Mouse (Mus musculus) urinary bladder, postnatal 10 days (tissue): ENCODE measurements around the gene Plin4.
"Not testable (repeated sequence)": the region's sequence is repeated elsewhere in the genome, so short reads cannot be mapped to it uniquely, and the experiment has no call there.

Source experiments
- DNase-seq: peaks from one replicate; pipeline ENCODE4 v3.0.0; 2022; ENCODE audit warnings: low spot score

The Plin4 gene

DNA sequence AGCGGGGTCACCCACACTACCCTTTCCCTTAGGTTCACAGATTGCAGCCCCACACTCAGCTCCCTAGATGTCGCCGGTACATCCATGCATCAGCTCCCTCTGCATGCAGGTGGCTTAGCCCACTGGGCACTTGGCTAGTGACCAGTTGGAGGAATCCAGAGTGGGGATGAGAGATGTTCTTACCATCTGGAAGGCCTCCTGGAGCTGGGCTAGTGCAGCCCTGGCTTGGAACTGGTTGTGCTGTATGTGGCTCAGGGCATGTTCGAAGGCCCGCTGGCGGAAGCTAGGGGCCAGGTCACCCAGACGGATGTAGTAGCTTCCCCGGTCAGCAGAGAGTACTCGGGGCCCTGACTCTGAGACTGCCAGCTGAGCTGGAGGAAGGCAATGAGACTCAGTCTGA, 6.7 kb downstream of the Plin4 start:
- DNase-seq: no peak

DNA sequence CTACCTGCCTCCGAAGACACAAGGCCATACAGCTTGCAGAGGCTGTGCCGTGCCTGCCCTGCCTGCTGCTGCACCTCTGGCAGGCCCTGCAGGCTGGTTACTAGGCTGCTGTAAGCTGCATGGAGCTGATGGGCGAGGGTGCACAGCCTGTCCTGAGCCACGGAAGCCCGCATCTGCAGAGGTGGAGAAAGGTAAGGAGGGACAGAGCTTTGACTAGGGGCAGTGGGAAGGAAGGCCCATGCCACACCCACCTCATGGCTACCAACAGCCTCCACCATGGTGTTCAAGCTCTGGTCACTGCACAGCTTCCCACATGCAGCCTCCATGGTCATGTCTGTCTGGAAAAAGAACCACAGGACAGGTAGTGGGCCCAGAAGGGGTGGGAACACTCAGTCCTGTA, 7.4 kb downstream of the Plin4 start:
- no peak for DNase-seq

DNA sequence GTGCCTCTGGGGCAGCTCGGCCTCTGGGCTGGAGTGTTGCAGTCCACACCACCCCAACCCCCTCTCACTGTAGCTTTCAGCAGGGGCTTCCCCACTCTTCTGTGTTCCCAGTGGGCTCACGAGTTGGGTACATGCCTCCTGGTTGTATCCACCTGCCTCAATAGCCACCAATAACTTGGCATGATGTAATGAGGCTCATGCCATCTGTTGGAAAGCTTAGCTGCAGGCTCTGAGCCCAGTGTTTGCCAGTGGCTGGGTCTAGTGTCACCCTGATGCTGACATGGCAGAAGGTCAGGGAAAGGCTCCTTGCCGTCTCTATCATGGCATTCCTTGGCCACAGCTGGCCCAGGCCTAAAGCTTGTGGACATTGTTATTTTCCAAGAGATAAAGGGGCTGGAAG, 8.8 kb downstream of the Plin4 start:
- no peak for DNase-seq

DNA sequence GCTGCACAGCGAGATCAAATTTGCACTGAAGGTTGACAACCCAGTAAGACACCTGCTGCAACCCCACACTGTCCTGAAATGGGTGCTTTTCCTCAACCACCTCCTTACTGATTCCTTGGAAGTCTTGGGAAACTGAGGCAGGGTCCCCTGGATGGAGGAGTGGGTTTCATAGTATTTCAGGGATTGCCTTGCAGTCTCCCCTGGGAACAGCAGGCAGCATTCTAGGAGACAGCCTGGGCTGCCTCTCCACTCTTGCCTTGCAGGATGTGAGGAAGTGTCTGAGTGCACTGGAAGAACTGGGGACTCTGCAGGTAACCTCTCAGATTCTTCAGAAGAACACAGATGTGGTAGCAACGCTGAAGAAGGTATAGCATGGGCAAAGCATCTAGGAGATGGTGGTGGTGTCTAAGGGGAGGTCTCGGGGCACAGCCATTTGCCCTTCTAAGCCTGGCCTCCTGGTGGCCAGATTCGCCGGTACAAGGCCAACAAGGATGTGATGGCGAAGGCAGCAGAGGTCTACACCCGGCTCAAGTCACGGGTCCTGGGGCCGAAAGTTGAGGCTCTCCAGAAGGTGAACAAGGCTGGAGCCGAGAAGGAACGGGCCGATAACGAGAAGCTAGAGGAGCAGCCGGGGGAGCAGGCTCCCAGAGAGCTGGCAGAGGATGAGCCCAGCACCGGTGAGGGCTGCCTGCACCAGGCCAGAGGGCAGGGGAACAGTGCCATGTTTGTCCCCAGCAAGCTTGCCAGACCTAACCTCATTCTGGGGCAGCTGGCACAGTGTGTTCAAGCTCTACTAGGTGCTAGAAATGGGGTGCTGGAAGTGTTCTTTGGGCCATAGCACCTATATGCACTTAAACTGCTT, 10.7 kb downstream of the Plin4 start:
- DNase-seq: no peak

DNA sequence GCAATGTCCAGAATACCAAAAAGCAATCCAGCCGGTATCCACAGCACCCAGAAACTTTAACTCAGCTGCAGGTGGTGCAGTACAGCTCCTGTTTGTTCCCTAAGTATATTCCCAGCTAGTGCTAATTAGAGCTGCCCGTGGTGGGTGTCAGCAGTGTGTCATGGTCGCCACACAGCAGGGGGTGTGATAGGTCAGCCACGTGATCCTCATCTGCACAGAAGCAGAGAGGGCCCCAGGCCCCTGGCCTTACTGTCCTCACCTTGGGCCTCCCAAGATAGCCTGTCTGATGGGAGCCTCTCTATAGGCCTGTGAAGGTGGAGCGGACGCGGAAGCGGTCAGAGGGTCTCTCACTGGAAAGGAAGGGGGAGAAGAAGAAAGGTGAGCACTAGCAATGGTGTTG, 11.4 kb downstream of the Plin4 start:
- no peak for DNase-seq

DNA sequence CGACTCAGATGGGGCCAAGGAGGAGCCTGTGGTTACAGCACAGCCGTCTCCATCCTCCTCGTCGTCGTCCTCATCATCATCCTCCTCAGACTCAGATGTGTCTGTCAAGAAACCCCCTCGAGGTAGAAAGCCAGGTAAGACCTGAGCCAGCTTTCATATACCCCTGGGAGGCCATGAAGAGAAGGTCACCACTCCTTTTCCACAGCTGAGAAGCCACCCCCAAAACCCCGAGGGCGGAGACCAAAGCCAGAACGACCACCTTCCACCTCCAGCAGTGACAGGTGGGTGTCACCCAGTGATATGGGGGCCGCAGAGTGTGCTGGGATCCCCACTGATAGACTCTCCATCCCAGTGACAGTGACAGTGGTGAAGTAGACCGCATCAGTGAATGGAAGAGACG, 12.7 kb downstream of the Plin4 start:
- DNase-seq: no peak

DNA sequence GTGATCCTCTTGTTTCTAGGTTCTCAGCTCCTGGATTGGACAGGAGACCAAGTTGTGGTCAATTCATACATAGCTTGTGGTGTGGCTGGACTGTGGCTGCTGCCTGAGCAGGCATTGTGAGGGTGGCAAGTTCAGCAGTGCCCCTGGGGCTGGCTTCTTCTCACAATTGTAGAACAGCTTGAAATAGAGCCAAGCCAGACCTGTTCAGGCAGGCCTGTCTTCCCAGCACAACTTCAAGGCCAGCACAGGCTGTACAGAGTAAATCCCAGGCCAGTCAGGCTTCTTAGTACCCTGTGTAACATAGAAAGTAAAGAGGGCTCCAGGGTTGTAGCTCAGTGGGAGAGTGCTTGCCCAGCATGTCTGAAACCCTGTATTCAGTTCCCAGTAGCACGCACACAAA, 16.8 kb downstream of the Plin4 start:
- DNase-seq: no peak

DNA sequence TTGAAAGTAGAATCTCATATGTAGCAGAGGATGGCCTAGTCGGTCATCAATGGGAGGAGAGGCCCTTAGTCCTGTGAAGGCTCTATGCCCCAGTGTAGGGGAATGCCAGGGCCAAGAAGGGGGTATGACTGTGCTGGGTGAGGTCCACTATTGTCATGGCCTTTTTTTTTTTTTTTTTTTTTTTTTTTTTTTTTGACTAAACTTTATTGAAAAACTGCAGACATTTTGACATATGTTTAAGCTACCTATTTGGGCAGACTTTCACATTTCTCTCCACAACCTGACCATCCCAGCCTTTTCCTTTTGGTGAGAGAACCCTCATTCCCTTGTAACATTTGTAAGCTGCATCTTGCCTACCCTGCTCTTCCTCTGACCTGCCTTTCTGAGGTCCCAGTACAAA, 17.3 kb downstream of the Plin4 start:
- no peak for DNase-seq

DNA sequence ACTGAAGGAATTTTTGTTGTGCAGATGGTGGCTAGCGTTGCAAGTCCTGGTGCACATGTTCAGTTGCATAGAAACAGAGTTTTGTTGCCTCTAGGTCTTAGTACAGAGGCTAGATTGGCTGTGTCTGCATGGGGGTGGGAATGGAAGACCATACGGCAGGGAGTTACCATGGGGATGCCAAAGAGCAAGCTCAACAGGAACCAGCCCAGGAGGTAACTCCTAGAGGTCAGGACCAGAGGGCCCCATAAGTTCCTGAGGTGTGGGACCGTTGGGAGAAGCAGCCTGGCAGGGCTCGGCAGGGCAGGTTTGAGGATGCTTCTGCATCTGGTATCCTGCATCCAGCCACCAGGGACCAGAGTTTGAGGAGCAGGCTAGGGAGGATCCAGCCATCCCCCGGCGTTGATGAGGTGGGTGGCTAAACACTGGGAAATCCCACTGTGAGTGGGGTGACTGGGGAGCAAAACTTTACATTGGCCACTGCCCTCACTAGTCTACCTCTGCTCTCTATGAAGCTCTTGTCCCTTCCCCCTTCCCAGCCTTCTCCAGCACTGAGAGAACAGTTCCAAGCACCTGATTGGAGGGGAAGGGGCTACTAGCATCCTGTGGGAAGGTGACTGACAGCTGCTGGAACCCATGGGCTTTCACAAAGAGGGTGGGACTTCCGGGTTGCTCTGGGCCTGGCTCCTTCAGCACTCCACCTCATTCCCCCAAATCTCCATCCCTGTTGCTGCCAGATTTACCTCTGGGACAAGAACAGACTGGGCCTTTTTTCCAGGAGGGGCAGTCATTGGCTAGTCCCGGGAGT, 28.6 kb downstream of the Plin4 start:
- no peak for DNase-seq

DNA sequence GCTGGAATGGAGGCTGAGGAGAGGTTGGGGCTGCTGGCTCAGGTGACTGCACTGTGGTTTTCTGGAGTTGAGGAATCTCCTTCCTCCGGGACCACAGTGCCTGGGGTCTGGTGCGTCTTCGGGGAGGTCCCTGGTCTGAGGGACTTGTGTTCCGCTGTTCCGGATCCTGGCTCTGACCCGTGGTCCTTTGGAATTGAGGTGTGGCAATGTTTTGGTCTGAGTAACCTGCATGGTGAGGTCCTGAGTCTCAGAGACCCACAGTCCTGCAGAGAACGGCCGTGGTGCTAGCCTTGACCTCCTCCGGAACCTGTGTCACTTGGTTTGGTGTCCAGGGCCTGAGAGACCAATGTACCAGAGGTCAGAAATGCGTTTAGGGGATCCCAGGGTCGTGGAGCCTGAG, 29.7 kb downstream of the Plin4 start:
- DNase-seq: no peak

DNA sequence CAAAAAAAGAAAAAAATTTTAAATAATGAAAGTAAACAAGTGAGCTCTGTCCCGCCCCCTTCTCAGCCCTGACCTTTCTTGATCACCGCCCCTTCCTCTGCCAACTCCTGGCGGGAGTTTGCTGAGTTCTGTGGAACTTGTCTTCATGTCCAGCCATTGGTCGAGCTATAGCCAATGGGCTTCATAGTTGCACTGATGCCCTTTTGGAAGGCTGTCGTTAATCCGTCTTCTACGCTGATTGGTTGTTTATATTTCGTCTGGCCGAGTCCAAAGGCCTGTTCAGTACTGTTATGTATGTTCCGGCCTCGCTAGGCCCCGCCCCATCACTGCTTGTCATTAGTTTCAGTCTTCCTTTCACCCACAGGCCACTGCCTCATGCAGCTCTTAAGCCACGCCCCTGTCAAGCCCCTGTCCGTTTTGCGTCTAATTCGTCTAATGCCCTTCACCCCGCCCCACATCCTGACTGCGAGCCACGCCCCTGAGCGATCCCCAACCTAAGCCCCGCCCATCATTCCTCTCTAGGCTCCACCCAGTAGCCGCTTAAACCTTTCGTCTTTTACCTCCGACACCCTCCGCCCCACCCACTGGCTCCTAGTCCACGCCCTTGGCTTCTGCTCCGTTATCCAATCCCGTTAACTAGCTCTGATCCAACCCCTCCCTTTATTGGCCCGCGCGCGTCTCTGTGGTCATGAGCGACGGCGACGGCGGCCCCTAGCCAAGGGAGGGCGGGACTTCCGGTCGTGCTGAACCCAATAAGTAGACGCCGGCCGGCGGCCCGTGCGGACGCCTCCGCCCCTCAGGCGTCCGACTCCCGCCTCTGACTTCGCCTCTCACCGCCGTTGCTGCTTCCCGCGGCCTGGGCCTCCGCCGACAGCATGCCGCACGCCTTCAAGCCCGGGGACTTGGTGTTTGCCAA, 30.5 kb downstream of the Plin4 start, which contains the start of gene Hdgfl2:
Gene Hdgfl2 (plus strand): TSS at position 755 of the 916 bp plus-strand sequence.
- peak; percentile 96 for DNase-seq

DNA sequence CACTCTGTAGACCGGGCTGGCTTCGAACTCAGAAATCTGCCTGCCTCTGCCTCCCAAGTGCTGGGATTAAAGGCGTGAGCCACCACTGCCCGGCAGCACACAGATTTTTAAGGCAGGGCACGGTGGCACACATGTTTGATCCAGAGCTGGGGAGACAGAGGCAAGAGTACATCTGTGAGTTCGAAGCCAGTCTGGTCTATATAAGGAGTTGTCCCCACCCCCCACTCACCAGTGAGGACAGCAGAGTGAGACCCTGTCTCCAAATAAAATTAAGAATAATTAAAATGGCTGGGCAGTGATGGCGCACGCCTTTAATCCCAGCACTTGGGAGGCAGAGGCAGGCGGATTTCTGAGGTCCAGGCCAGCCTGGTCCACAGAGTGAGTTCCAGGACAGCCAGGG, 31.2 kb downstream of the Plin4 start:
- DNase-seq: not testable (repeated sequence)

DNA sequence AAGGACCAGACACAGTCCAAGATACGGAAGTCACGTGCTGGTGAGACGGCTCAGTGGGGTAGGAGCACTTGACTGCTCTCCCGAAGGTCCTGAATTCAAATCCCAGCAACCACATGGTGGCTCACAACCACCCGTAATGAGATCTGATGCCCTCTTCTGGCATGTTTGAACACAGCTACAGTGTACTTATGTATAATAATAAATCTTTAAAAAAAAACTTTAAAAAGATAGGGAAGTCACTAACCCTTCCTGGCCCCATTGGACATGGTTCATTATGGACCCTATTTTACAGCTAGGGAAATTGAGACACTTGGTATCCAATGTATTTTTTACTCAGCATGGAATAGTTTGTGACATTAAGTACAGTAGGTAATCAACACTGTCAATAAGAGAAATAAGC, 32.1 kb downstream of the Plin4 start:
- no peak for DNase-seq

DNA sequence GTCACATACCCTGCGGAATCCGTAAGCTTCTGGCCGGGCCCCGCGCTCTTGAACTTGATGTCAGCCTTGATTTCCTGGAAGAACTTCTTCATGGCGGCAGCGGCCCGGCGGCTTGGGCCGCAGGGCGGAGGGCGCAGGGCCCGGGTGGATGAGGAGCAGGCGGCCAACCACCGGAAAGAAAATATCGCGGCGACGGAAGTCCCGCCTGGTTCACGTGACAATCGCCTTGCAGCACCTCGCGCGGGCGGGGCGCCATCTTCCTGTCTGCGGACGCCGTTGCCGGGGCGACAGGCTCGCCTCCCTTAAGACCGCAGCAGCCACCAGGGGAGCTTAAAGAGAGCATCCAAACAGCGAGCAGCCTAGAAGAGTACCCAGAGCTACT, 34.8 kb downstream of the Plin4 start, which contains the start of gene Ubxn6:
Gene Ubxn6 (minus strand): TSS at position 202 of the 382 bp plus-strand sequence.
- peak; percentile 91 for DNase-seq

DNA sequence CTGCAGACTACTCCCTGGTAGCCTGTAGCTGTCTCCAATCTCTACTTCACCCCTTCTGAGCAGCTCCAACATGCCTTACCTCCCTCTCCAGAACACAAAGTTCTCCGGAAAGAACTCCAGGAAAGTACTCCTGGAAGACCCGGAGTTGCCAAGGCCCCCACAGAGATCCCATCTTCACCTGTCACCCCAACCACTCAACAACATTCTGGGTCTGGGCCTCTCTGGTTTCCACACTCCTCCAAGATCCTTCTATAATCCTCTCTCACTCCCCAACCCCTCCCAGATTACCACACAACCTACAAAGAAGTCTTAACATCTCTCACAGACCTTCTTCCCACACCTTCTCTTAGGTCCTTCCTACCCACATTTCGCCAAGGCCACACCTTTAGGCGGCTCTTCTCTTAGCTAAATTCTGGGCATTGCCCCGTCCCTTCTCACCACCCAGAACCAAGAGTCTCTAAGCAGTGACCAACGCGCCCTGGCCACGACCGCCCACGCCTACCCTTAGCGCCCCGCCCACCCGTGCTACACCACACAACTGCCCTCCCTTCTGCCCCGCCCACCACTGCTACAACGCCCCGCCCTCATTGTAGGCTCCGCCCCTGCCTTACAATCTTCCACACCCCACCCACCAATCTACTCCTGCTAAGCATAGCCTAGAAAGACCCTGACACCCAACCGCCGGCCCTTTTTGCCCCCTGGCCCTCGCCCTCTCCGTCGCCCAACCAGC, 35.3 kb downstream of the Plin4 start:
- DNase-seq: peak; percentile 55

DNA sequence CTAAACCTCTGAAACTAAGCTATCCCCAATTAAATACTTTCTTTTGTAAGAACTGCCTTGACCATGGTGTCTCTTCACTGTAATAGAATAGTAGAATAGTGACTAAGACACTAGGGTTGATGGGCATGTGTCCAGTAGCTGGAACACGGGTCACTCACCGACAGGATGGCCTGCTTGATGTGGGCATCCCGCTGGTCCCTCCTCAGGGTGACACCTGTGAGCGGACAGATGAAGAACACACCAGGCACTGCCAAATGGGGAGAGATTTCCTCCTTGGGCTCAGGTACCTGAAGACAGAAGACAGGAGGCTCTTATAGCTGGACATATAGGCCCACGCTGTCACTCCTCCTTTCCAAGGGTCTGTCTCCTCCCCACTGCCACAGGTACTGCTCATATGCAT, 37.4 kb downstream of the Plin4 start:
- DNase-seq: no peak

DNA sequence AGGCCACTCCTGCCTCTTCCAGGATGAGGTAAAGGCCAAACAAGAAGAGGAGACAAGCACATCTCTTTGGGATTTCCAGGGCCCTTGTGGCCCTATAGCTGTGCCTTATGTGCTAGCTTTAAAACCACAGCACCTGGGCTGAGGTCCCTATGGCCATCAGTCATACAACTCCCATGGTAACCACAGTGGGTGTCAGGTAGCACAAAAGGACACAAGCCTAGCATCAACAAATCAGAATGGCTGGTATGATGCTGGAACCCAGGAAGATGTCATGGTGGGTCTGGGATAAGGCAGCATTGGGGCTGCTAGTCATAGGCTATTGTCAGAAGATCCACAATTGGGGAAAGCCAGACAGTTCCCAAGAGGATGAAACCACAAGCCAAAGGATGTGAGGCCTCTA, 38.5 kb downstream of the Plin4 start:
- DNase-seq: no peak

DNA sequence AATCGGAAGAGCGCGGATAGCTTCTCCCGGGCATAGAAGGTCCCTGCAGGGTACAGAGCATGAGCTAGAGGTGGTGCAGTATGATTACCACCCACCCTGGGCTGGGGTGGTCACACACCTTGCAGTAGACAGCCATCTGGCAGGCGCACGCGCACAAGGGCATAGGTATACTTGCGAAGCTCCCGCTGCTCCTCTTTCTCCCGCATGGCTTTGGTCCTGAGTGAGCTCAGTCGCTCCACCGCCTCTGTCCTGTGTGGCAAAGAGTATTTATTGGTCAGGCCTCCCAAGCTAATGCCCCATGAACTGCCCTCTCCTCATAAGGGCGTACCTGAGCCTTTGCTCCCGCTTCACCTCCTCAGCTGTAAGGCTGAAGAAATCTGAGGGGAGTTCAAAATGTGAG, 40.5 kb downstream of the Plin4 start:
- DNase-seq: no peak

DNA sequence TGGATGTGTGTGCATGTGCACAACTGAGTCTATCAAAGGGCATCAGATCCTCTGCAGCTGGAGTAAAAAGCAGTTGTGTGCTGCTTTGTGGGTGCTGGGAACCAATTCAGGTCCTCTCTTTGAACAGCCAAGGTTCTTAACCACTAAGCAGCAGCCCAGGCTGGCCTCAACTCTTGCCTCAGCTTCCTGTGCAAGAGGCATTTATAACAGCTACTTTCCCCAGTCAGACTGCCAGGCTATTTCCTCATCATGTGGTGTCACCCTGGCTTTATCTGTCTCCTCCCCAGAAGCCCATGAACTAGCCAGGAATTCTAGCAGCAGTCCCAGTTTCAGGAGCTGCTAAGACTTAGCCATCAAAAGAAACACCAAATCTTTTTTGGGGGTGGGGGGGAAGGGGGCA, 43.2 kb downstream of the Plin4 start:
- DNase-seq: no peak

DNA sequence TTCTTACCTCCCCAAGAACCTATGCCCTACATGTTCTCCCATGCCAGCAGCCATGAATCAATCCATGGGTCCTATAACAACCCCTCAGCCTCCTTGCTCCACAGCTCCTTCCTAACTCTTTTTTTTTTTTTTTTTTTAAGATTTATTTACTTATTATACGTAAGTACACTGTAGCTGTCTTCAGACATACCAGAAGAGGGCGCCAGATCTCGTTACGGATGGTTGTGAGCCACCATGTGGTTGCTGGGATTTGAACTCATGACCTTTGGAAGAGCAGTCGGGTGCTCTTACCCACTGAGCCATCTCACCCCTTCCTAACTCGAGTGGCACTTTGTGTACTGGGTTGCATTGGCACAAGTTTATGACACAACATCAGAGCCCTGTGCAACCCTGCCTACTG, 43.9 kb downstream of the Plin4 start:
- not testable (repeated sequence) for DNase-seq

DNA sequence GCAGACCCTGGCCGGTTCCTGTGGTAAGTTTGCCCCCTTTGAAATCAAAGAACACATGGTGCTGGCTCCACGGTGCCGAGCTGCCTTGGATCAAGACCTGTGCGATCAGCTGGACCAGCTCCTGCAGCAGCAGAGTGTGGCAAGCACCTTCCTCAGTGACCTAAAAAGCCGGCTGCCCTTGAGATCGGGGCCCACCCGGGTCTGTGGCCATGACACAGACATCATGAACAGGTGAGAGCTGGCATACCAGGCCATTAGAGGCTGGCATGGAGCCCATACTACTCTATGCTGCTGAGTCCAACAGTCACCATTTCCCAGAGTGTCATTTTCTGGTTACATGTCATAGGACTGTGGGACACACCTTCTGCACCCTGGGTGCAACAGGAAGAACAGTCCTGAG, 47.5 kb downstream of the Plin4 start:
- no peak for DNase-seq
